Mouse (Mus musculus) splenic B cell, adult 2 months (primary cell): ENCODE data around the gene Capn3.

ENCODE experiments used
- DNase-seq: peaks from one replicate; pipeline ENCODE4 v3.0.0-alpha.2; 2011; ENCODE audit warnings: low read depth, low spot score
- H3K27me3 ChIP-seq: 2 replicates; pipeline ENCODE4 v1.6.1; 2012; ENCODE audit warnings: mild to moderate bottlenecking, low read length, moderate library complexity, mixed read lengths; ENCODE audit not compliant: control insufficient read depth, poor library complexity, insufficient read depth, severe bottlenecking
- H3K36me3 ChIP-seq: 2 replicates; pipeline ENCODE4 v1.6.1; 2012; ENCODE audit warnings: mild to moderate bottlenecking, low read length, moderate library complexity, mixed read lengths; ENCODE audit not compliant: control insufficient read depth, poor library complexity, insufficient read depth, severe bottlenecking

Gene Capn3

DNA sequence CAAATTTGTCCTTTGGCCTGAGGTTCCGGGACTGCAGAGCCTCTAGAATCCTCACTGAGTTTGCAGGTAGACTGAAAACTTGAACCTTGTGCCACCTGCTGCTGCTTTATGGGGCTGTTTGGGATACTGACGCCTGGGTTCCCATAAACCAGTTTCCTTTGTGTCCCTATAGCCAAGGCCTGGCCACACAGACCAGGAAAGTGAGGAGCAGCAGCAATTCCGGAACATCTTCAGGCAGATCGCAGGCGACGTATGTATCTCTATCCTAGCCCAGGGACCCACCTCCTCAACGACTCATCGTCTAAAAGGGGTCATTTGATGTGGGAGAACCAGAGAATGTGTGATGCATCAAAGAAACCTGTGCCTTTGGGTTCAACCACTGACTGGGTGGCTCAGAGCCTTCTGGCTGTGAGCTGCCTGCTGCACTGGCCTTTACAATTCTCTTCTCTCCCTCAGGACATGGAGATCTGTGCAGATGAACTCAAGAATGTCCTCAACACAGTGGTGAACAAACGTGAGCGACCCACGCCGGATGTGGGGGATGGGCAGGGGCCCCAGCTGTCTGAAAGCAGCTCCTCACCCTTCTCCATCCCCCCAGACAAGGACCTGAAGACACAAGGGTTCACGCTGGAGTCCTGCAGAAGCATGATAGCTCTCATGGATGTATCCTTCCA is 46.2 kb downstream of the Capn3 start:
- Histone ChIP-seq H3K27me3 (no peaks in the 10 kb centered on the region), H3K36me3 (peaks cover 4% of the 10 kb centered on the region; the same call in 1 of the 2 replicates)
- DNase-seq: no peak

DNA sequence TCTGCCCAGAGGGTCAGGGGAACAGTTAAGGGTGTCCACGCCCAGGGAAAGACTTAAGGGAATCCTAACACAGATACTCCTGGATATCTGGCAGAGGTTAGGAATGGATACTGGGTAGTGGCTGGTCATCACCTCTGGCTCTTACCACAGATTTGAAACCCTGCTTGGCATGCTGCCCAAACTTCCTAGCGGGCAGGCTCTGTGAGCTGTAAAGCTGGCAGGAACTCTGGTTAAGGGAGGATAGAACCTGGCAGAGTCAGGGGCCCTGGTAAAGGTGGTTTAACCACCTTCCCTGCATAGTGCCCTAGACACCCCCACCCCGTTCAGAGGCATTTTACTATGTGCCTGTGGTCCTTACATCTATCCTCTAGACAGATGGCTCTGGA is 46.8 kb downstream of the Capn3 start:
- DNase-seq: no peak
- peaks cover 4% of the 10 kb centered on the region; the same call in 1 of the 2 replicates for H3K36me3 ChIP-seq
- no peaks in the 10 kb centered on the region for H3K27me3 ChIP-seq

DNA sequence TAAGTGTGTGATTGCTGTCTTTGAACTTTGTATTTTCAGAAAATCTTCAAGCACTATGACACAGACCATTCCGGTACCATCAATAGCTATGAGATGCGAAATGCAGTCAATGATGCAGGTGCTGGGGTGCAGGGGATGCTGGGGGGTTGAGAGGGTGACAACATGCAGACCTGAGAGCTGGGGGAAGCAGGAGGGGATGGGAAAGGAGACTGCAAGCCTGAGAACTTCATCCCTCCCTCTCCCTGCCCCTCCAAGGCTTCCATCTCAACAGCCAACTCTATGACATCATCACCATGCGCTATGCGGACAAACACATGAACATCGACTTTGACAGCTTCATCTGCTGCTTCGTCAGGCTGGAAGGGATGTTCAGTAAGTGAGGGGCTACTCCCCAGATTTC is 47.3 kb downstream of the Capn3 start:
- H3K36me3 ChIP-seq: peaks cover 4% of the 10 kb centered on the region; the same call in 1 of the 2 replicates
- DNase-seq: no peak
- H3K27me3 ChIP-seq: no peaks in the 10 kb centered on the region

DNA sequence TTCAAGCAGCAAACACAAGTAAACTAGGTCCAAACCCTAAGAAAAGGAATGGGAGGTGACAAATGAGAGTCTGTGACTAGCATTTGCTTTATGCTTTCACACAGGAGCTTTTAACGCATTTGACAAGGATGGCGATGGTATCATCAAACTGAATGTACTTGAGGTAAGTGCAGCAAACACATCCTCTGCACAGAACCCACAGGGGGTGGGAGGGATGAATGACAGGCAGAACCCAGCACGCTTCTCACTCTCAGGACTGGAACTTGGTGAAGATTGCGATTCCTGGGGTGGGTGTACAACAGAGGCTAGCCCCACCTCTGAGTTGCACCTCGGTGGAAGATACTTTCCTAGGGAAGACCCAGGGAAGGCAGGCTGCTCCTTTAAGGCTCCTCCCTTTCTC is 48.2 kb downstream of the Capn3 start:
- no peak for DNase-seq
- Histone ChIP-seq H3K36me3 (peaks cover 5% of the 10 kb centered on the region; the same call in 1 of the 2 replicates), H3K27me3 (no peaks in the 10 kb centered on the region)

DNA sequence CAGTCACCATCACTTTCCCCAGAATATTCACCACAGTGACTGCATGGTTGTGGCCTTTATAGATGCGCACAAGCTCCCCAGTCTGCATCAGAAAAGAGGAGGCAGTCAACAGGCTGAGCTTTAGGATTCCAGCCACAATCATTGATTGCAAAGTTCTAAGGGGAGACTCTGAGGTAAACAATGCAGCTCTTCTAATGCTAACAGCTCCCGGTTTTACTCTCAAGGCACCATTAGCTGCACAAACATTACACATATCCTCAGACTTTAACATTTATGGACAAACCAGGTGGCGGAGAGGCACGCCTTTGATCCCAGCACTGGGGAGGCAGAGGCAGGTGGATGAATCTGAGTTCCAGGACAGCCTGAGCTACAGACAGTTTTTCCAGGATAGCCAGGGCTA is 58.4 kb downstream of the Capn3 start:
- H3K27me3 ChIP-seq: no peaks in the 10 kb centered on the region
- DNase-seq: no peak
- peaks cover 17% of the 10 kb centered on the region for H3K36me3 ChIP-seq

DNA sequence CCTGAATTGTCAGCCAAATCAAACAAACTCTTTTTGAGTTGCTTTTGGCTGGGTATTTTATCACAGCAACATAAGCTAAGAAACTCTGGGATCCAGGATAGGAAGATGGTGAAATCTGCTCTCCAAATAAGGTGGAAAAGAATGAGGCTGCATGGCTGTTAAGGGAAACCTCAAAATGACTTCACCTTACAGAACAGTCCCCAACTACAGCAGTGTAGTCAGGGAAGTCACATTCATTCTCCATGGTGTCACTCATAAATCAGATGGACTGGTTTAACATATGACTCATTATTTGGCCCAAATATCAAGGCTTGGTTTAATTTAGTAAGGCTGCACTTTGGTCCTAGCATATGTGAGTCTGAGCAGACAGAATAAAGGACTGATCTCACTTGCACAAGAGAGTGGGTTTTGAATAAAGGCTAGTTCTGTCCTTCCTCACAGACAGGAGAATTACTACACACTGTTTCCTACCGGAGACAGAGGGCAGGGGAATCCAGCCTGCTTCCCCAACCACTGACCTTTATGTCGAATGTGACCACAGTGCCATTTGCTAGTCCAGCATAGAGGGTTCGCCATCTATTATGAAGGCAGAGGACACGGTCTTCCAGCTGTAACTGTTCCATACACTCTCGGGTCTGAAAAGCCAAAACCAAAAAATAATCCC is 62.9 kb downstream of the Capn3 start:
- H3K36me3 ChIP-seq: peaks cover 23% of the 10 kb centered on the region
- no peaks in the 10 kb centered on the region for H3K27me3 ChIP-seq
- no peak for DNase-seq

DNA sequence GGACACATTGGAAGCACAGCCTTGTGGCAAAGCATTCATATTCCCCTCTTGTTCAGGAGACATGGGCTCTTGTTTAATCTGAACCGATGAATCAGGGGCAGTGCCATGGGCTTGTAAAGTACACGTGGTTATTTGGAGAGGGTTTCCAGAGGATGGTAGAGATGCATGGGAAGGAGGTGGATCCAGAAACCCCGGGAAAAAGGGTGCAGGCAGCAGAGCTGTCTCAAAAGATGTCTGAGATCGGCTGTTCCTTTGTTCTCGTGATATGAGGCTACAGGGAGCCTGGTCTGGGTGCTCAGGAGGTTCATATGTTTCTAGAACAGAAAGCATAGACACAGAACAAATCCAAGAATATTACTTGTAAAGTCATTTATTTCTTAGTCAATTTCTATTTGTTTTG is 71.0 kb downstream of the Capn3 start:
- no peak for DNase-seq
- Histone ChIP-seq H3K36me3 (peaks cover 27% of the 10 kb centered on the region), H3K27me3 (no peaks in the 10 kb centered on the region)

DNA sequence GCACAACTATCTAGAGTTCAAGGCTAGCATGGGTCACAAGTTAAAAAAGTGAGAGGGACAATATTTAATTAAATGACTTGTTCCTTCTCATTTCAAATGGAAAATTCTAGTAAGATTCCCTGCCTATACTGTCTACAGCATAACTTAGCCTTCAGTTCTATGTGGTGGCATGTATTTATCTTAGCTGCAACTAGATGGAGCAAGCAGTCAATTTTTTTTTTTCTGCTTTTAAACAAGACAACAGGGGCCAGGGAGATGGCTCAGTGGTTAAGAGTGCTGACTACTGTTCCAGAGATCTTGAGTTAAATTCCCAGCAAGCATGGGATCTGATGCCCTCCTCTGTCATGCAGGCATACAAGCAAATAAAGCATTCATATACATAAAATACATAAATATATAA is 73.7 kb downstream of the Capn3 start:
- H3K27me3 ChIP-seq: no peaks in the 10 kb centered on the region

DNA sequence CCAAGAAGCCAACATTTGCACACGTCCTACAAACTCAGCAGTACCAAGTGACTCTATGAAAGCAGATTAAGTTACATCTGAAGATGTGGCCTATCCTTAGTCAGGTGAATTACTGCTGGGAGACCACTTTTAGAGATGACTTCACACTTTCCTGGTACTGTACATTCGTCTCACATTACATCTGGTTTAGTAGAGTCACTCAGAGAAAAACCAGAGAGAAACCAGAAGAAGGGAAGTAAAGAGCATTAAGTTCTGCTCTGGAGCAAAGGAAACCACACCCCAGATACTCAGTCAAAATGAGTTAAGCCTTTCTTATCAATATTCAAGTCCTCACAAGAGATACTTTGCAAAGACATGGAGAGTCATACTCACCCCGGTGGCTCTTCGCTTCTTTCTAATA is 75.4 kb downstream of the Capn3 start:
- DNase-seq: no peak
- peaks cover 26% of the 10 kb centered on the region for H3K36me3 ChIP-seq
- no peaks in the 10 kb centered on the region for H3K27me3 ChIP-seq

More for the DNA sequence above, 73.7 kb downstream of the Capn3 start:
- H3K36me3 ChIP-seq: peaks cover 25% of the 10 kb centered on the region
- peak; percentile 31 for DNase-seq

DNA sequence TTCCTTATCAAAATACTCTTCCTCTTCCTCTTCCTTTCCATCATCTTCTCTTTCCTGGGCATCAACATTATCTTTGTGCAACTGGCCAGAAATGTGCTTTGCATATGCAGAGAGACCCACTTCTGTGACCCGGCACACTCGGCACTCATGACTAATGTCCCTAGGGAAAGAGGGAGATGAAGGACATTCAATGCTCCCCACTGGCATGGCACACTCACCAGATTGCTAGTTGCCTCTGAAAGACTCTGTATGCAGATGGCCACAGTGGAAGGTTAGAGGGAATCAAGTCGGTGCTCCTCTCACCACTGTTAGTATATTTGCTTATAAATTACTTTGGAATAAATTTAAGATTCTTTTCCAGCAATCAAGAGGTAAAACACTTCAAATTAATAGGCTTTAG is 83.5 kb downstream of the Capn3 start:
- no peaks in the 10 kb centered on the region for H3K27me3 ChIP-seq
- peak; percentile 34 for DNase-seq
- H3K36me3 ChIP-seq: peaks cover 9% of the 10 kb centered on the region; the same call in 1 of the 2 replicates

DNA sequence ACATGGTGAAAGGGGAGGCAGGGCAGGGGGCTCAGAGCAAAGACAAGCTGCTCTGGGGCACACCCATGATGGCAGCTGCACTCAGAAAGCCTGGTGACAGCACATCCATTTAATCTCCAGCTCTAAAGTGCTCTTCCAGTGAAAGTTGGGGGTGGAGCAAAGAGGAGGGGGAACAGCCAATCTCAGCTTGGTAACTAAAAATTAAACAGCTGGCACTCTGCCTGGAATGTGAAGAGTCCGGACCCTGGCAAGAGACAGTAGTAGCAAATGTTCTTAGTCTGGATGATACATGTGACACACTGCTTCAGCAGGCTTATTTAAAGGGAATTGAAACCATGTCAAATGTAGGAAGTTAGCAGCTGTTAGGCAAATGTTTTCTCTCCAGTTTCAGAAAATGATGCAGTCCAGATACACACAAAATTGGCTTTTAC is 84.0 kb downstream of the Capn3 start:
- DNase-seq: peak; percentile 78
- Histone ChIP-seq H3K27me3 (no peaks in the 10 kb centered on the region; the same call in 1 of the 2 replicates), H3K36me3 (peaks cover 5% of the 10 kb centered on the region; the same call in 1 of the 2 replicates)

DNA sequence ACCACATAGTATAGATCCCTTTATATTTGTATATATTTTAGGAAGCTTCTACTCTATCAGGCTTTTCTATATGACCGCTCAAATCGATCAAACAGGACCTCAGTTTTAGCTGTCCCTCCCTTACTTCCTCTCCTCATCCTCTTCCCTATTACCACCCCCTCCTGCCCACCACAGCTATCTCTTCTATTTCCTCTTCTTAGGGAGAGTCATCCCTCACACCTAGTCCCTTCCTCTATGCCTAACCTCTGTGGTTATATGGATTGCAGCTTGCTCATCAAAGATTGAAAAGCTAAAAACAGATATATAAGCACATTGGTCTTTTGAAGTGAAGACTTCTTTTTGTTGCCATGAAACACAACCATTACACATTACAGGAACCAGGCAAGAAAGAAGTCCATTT is 88.9 kb downstream of the Capn3 start:
- no peak for DNase-seq
- no peaks in the 10 kb centered on the region; the same call in 1 of the 2 replicates for H3K36me3 ChIP-seq
- no peaks in the 10 kb centered on the region; the same call in 1 of the 2 replicates for H3K27me3 ChIP-seq
